Mouse (Mus musculus) heart, embryonic 14.5 days (tissue): ENCODE data around the gene Cept1. TPM values are rescaled to one million over a fixed set of nuclear protein-coding genes. Genes with fewer than 3 reads are reported as not detected.

ENCODE experiments used
- ATAC-seq: fragments of 200-750 bp; cut with Nextera tagmentation; 2 replicates; pipeline ENCODE4 v1.8.0; 2017; ENCODE audit warnings: low read depth, moderate TSS enrichment; ENCODE audit not compliant: insufficient number of reproducible peaks, insufficient read depth, low FRiP score
- H3K27ac ChIP-seq, 2 experiments: fragments of 200-500 bp in 1 of 2; fragments of 300-500 bp in 1 of 2; sonication (generic) in 1 of 2; replicated peaks in 1 of 2; 2 replicates each; pipeline ENCODE4 v1.5.1; 2012 to 2014; ENCODE audit warnings: low read depth in 2 of 2, low read length in 2 of 2, control low read depth in 1 of 2, mild to moderate bottlenecking in 1 of 2, mixed read lengths in 1 of 2; ENCODE audit not compliant: control insufficient read depth in 1 of 2, insufficient read depth in 1 of 2
- H3K27me3 ChIP-seq: fragments of 300-500 bp; sonication (generic); 2 replicates; pipeline ENCODE4 v1.6.1; 2014; ENCODE audit warnings: mild to moderate bottlenecking, low read length, control low read depth; ENCODE audit not compliant: control insufficient read depth, insufficient read depth
- H3K36me3 ChIP-seq: fragments of 300-500 bp; sonication (generic); 2 replicates; pipeline ENCODE4 v1.6.1; 2014; ENCODE audit warnings: mild to moderate bottlenecking, control low read depth, low read length, mixed read lengths; ENCODE audit not compliant: control insufficient read depth, insufficient read depth
- H3K4me1 ChIP-seq, 2 experiments: fragments of 200-500 bp in 1 of 2; fragments of 300-500 bp in 1 of 2; sonication (generic) in 1 of 2; 2 replicates each; pipeline ENCODE4 v1.6.1; 2012 to 2014; ENCODE audit warnings: low read length in 2 of 2, control low read depth in 1 of 2, mixed read lengths in 1 of 2; ENCODE audit not compliant: control insufficient read depth in 2 of 2, insufficient read depth in 2 of 2
- H3K4me2 ChIP-seq: fragments of 300-500 bp; sonication (generic); 2 replicates; pipeline ENCODE4 v1.6.1; 2014; ENCODE audit warnings: mild to moderate bottlenecking, low read length
- H3K4me3 ChIP-seq, 2 experiments: fragments of 200-500 bp in 1 of 2; fragments of 300-500 bp in 1 of 2; sonication (generic) in 1 of 2; 2 replicates each; pipeline ENCODE4 v1.5.1; 2012 to 2014; ENCODE audit warnings: low read length in 2 of 2, mild to moderate bottlenecking in 2 of 2, control low read depth in 1 of 2, low read depth in 1 of 2, moderate library complexity in 1 of 2; ENCODE audit not compliant: control insufficient read depth in 1 of 2, insufficient read depth in 1 of 2
- H3K9ac ChIP-seq: fragments of 300-500 bp; sonication (generic); 2 replicates; pipeline ENCODE4 v1.6.1; 2014; ENCODE audit warnings: mild to moderate bottlenecking, low read length
- H3K9me3 ChIP-seq: fragments of 300-500 bp; sonication (generic); 2 replicates; pipeline ENCODE4 v1.6.1; 2016; ENCODE audit warnings: low read length, control low read depth; ENCODE audit not compliant: control insufficient read depth
- WGBS: fragments of 180-500 bp; shearing (Covaris S2); extraction: QIAGEN DNeasy Blood & Tissue Kit; methylation state at CpG from one replicate; pipeline ENCODE4 v1.1.7; 2014; 5-methylcytosine and 5-hydroxymethylcytosine counted together
- polyA plus RNA-seq: library from polyadenylated mRNA; unstranded; fragments of >200 nt; fragmentation: Nextera tagmentation; extraction: Ambion mirVana; gene quantifications from 2 replicates; pipeline ENCODE4 v1.2.1, GENCODE M21; 2014

The Cept1 gene
- polyA plus RNA-seq, 1 experiment from 2014 or later = 37.0 TPM

- Histone ChIP-seq H3K36me3 (peaks cover 8% of the 10 kb centered on the region; the same call in 1 of the 2 replicates), H3K9me3 (no peaks in the 10 kb centered on the region), H3K27me3 (no peaks in the 10 kb centered on the region), H3K27ac (no peak overlapping the region), H3K4me2 (no peak overlapping the region), H3K9ac (no peak overlapping the region), H3K4me3 (no peak overlapping the region), H3K4me1 (no peaks in the 10 kb centered on the region)
- no peak for ATAC-seq
- 91% methylated on average over 1 of the region's 1 CpGs for WGBS
Observed at GRCm38 (mm10) chr3:106522730-106523129, 24.9 kb downstream of the Cept1 start.

DNA sequence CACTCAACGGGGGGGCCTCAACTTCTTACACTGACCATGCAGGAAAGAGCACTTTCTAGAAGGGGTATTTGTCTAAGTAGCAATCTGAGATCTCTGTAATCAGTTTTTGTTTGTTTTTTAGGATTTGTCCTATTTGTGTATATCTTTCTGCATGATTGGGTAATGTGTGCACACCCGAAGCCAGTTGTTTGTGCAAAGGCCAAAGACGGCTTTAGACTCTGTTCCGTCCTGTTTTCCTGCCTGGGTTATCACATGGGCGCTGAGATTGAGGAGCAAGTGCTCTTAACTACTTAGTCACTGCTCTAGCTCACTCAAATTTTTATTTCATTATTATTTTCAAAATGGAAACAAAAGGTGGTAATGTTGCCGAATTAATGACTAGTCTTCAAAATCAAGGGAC is 32.6 kb downstream of the Cept1 start:
- Histone ChIP-seq H3K27me3 (no peaks in the 10 kb centered on the region), H3K9me3 (no peaks in the 10 kb centered on the region), H3K36me3 (peaks cover 13% of the 10 kb centered on the region; the same call in 1 of the 2 replicates), H3K4me2 (no peak overlapping the region), H3K9ac (no peak overlapping the region), H3K4me1 (no peaks in the 10 kb centered on the region), H3K4me3 (no peak overlapping the region), H3K27ac (no peak overlapping the region)
- no peak for ATAC-seq
- 80% methylated on average over 6 of the region's 6 CpGs for WGBS

GRCm38 (mm10) chr3:106510669-106511068 is 36.9 kb downstream of the Cept1 start:
- no peaks in the 10 kb centered on the region for H3K9me3 ChIP-seq
- H3K4me2 ChIP-seq = no peak overlapping the region
- peaks cover 17% of the 10 kb centered on the region; the same call in 1 of the 2 replicates for H3K36me3 ChIP-seq
- WGBS = 86% methylated on average over 1 of the region's 1 CpGs
- no peak overlapping the region for H3K9ac ChIP-seq
- no peak overlapping the region for H3K27ac ChIP-seq
- no peaks in the 10 kb centered on the region for H3K27me3 ChIP-seq
- ATAC-seq = no peak
- H3K4me1 ChIP-seq = no peaks in the 10 kb centered on the region
- H3K4me3 ChIP-seq = no peak overlapping the region

- H3K36me3 ChIP-seq = peaks cover 58% of the 10 kb centered on the region
- H3K4me3 ChIP-seq = no peak overlapping the region
- ATAC-seq = no peak
- peaks cover 0 to 4% of the 10 kb centered on the region in 2 experiments; a peak in 1 of 4 replicates for H3K4me1 ChIP-seq
- H3K4me2 ChIP-seq = no peak overlapping the region
- no peak overlapping the region for H3K27ac ChIP-seq
- H3K9me3 ChIP-seq = no peaks in the 10 kb centered on the region
- no peaks in the 10 kb centered on the region for H3K27me3 ChIP-seq
- no peak overlapping the region for H3K9ac ChIP-seq
- WGBS = 82% methylated on average over 2 of the region's 2 CpGs
Observed at GRCm38 (mm10) chr3:106502892-106503291, 44.7 kb downstream of the Cept1 start.

DNA sequence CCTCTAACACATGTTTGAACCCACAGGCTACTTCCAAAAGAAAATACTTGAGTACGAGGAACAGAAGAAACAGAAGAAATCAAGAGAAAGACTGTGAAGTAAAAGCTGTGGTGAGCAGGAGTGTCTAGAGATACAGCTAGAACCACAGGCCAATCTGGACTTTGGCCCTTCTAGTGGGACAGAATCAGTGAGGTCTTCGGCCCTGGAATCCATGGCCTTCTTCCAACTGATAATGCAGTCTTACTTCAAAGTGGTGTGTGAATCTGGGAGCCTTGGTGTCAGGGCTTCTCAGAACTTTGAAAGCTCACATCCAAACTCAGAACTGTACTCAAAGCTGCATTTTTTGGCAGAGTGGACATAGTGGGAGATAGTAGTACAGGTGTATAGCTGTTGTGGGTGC is 47.1 kb downstream of the Cept1 start:
- Histone ChIP-seq H3K27ac (no peak overlapping the region), H3K4me2 (no peak overlapping the region), H3K36me3 (peaks cover 53% of the 10 kb centered on the region), H3K9me3 (no peaks in the 10 kb centered on the region), H3K9ac (no peak overlapping the region), H3K4me1 (peaks cover 0 to 9% of the 10 kb centered on the region in 2 experiments; a peak in 2 of 4 replicates), H3K27me3 (no peaks in the 10 kb centered on the region), H3K4me3 (no peak overlapping the region)
- ATAC-seq = no peak
- WGBS = 64% methylated on average over 2 of the region's 2 CpGs

GRCm38 (mm10) chr3:106496996-106497395 is 50.6 kb downstream of the Cept1 start:
- Histone ChIP-seq H3K4me1 (peaks cover 9 to 25% of the 10 kb centered on the region in 2 experiments), H3K4me2 (no peak overlapping the region), H3K27me3 (no peaks in the 10 kb centered on the region), H3K9me3 (no peaks in the 10 kb centered on the region), H3K36me3 (peaks cover 23% of the 10 kb centered on the region), H3K27ac (no peak overlapping the region), H3K9ac (no peak overlapping the region), H3K4me3 (no peak overlapping the region)
- WGBS = 71% methylated on average over 3 of the region's 3 CpGs
- no peak for ATAC-seq

DNA sequence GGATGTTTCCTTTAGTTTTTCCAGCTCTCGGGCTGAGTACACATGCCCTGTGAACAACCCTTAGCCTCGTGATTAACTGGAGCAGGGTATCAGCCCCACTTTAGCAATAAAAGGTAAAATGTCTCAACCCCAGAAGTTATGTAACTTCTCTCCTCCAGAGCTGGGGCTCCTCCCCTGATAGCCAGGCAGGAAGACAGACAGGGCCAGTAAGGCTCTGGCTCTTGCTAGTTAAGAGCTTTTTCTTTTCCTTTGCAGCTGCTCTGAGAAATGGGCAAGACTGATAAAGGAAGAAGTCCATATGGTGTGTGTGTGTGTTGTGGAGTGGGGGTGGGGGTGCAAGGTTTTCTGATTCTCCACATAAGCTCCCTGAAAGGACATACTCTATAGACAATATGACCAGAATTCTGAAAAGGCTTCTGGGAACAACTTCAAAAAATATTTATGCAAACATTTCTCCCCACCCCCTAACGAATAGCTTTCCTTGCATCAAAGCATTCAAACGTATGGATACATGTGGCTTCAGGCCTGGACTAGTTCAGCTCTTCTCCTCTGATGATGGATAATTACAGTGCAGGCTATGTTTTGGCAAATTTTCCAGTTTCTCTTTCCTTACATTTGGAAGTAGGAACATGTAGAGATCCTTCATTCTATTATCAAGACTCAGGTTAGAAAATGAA is 51.4 kb downstream of the Cept1 start:
- H3K9ac ChIP-seq = no peak overlapping the region
- no peak overlapping the region for H3K4me2 ChIP-seq
- ATAC-seq = no peak
- 54% methylated on average over 4 of the region's 4 CpGs for WGBS
- H3K4me1 ChIP-seq = peaks cover 9 to 25% of the 10 kb centered on the region in 2 experiments
- H3K27me3 ChIP-seq = no peaks in the 10 kb centered on the region
- no peak overlapping the region for H3K4me3 ChIP-seq
- H3K9me3 ChIP-seq = no peaks in the 10 kb centered on the region
- peak overlapping the region in 1 of 2 experiments; percentile 32; a peak in 2 of 4 replicates for H3K27ac ChIP-seq
- H3K36me3 ChIP-seq = peaks cover 15% of the 10 kb centered on the region
